Mouse (Mus musculus) forebrain, embryonic 16.5 days (tissue): ENCODE measurements around the gene Pttg1ip. TPM values are rescaled to one million over a fixed set of nuclear protein-coding genes. Genes with fewer than 3 reads are reported as not detected.

Experiments used
- ATAC-seq: fragments of 200-750 bp; cut with Nextera tagmentation; 2 replicates; pipeline ENCODE4 v1.8.0; 2017; ENCODE audit warnings: mild to moderate bottlenecking, moderate library complexity
- H3K27ac ChIP-seq: fragments of 300-500 bp; sonication (generic); 2 replicates; pipeline ENCODE4 v1.5.1; 2014; ENCODE audit warnings: low read length, control low read depth
- H3K27me3 ChIP-seq: fragments of 300-500 bp; sonication (generic); replicated peaks from 2 replicates; pipeline ENCODE4 v1.6.1; 2014; ENCODE audit warnings: low read length; ENCODE audit not compliant: control insufficient read depth, insufficient read depth
- H3K36me3 ChIP-seq: fragments of 300-500 bp; sonication (generic); 2 replicates; pipeline ENCODE4 v1.6.1; 2014; ENCODE audit not compliant: control insufficient read depth, insufficient read depth
- H3K4me1 ChIP-seq: fragments of 300-500 bp; sonication (generic); replicated peaks from 2 replicates; pipeline ENCODE4 v1.6.1; 2014; ENCODE audit warnings: low read length; ENCODE audit not compliant: control insufficient read depth, insufficient read depth
- H3K4me2 ChIP-seq: fragments of 300-500 bp; sonication (generic); 2 replicates; pipeline ENCODE4 v1.6.1; 2014; ENCODE audit warnings: mild to moderate bottlenecking, low read length, control low read depth
- H3K4me3 ChIP-seq: fragments of 300-500 bp; sonication (generic); replicated peaks from 2 replicates; pipeline ENCODE4 v1.5.1; 2014; ENCODE audit warnings: mild to moderate bottlenecking, low read length, control low read depth
- H3K9ac ChIP-seq: fragments of 300-500 bp; sonication (generic); replicated peaks from 2 replicates; pipeline ENCODE4 v1.6.1; 2014; ENCODE audit warnings: low read depth, low read length, control low read depth
- H3K9me3 ChIP-seq: fragments of 300-500 bp; sonication (generic); 2 replicates; pipeline ENCODE4 v1.6.1; 2016; ENCODE audit warnings: low read length; ENCODE audit not compliant: control insufficient read depth
- WGBS: fragments of 180-500 bp; shearing (Covaris S2); extraction: QIAGEN DNeasy Blood & Tissue Kit; methylation state at CpG from one replicate; pipeline ENCODE4 v1.1.7; 2014; 5-methylcytosine and 5-hydroxymethylcytosine counted together
- polyA plus RNA-seq: library from polyadenylated mRNA; unstranded; fragments of >200 nt; fragmentation: Nextera tagmentation; extraction: Ambion mirVana; gene quantifications from 2 replicates; pipeline ENCODE4 v1.2.1, GENCODE M21; 2015

The Pttg1ip gene
- polyA plus RNA-seq, 1 experiment from 2014 or later: 73.3 TPM

DNA sequence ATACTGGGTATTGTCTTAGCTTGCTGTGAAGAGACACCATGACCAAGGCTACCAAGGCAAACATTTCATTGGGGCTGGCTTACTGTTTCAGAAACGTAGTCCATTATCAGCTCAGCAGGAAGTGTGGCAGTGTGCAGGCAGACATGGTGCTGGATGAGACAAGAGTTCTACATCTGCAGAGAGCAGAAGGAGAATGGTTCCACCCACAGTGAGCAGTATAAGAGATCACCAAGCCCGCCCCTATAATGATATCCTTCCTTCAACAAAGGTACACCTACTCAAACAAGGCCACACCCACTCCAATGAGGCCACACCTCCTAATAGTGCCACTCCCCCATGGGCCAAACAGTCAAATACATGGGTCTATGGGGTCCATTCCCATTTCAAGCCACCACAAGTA is 20.0 kb upstream of the Pttg1ip start:
- 75% methylated on average over 2 of the region's 2 CpGs for WGBS
- no peaks in the 10 kb centered on the region for H3K27me3 ChIP-seq

DNA sequence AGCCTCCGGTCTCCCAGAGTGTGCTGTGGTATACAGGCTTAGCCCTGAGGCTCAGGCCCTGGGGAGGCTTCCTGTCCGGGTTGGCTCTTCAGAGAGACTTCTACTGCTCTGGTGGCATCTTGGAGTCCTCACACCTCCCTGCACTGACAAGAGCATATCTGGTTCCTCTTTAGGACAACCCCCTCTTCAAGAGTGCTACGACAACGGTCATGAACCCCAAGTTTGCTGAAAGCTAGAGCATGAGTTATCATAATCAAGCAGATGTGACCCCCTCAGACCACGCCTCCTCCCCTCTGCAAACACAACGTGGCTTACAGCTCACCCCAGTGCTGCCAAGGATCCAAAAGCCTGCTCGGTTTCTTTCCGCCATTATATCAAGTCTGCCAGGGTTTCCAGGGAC is 16.5 kb upstream of the Pttg1ip start:
- Histone ChIP-seq H3K9me3 (no peaks in the 10 kb centered on the region), H3K9ac (no peak overlapping the region), H3K4me1 (no peaks in the 10 kb centered on the region), H3K36me3 (no peaks in the 10 kb centered on the region), H3K27me3 (no peaks in the 10 kb centered on the region), H3K27ac (no peak overlapping the region), H3K4me2 (no peak overlapping the region), H3K4me3 (no peak overlapping the region)
- no peak for ATAC-seq
- 84% methylated on average over 8 of the region's 8 CpGs for WGBS

More for the DNA sequence above, 20.0 kb upstream of the Pttg1ip start:
- ATAC-seq: no peak
- no peak overlapping the region for H3K27ac ChIP-seq
- no peak overlapping the region for H3K9ac ChIP-seq
- H3K4me3 ChIP-seq: no peak overlapping the region
- no peaks in the 10 kb centered on the region for H3K36me3 ChIP-seq
- no peaks in the 10 kb centered on the region for H3K4me1 ChIP-seq
- no peak overlapping the region for H3K4me2 ChIP-seq
- H3K9me3 ChIP-seq: no peaks in the 10 kb centered on the region

DNA sequence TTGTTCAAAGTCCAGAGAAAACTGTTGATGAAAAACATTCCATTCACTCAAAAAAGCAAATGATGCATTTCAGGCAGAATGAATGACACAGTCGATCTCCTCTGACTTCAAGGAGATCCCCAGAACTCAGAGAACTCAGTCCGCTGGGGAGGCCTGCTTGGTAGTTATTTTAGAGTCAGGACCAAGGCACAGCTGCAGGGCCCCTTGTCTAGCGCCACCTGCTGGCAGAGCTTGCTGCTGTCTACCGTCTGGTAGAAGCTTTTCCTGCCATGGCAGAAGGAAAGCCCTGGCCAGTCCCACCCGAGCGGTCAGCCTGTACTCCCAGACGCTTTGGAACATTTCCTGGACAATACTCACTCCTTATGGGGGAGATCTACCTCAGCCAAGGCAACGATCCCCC is 14.9 kb upstream of the Pttg1ip start:
- Histone ChIP-seq H3K27me3 (no peaks in the 10 kb centered on the region), H3K4me2 (no peak overlapping the region), H3K4me3 (no peak overlapping the region), H3K9me3 (no peaks in the 10 kb centered on the region), H3K4me1 (no peaks in the 10 kb centered on the region), H3K9ac (no peak overlapping the region), H3K27ac (no peak overlapping the region), H3K36me3 (no peaks in the 10 kb centered on the region)
- 28% methylated on average over 8 of the region's 8 CpGs for WGBS
- no peak for ATAC-seq

DNA sequence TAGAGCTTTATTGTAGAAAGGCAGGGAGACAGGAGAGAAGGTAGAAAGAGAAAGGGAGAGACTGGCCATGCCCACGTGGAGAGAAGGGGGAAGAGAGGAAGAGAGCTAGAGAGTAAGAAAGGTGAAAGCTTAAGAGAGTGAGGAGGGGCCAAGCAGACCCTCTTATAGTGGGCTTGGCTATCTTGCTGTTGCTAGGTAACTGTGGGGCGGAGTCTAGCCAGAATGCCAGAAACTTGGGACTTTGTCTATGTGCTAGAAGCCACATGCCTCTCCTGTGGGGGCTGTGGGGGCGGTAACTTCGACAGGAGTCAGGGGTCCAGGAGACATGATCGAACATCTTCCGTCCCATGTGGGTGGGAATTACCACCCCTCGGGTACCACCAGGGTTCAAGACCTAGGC is 12.0 kb upstream of the Pttg1ip start:
- WGBS: 50% methylated on average over 7 of the region's 7 CpGs
- ATAC-seq: no peak
- Histone ChIP-seq H3K4me3 (no peak overlapping the region), H3K36me3 (no peaks in the 10 kb centered on the region), H3K9me3 (no peaks in the 10 kb centered on the region), H3K4me1 (no peaks in the 10 kb centered on the region), H3K27ac (no peak overlapping the region), H3K27me3 (no peaks in the 10 kb centered on the region), H3K4me2 (no peak overlapping the region), H3K9ac (no peak overlapping the region)

DNA sequence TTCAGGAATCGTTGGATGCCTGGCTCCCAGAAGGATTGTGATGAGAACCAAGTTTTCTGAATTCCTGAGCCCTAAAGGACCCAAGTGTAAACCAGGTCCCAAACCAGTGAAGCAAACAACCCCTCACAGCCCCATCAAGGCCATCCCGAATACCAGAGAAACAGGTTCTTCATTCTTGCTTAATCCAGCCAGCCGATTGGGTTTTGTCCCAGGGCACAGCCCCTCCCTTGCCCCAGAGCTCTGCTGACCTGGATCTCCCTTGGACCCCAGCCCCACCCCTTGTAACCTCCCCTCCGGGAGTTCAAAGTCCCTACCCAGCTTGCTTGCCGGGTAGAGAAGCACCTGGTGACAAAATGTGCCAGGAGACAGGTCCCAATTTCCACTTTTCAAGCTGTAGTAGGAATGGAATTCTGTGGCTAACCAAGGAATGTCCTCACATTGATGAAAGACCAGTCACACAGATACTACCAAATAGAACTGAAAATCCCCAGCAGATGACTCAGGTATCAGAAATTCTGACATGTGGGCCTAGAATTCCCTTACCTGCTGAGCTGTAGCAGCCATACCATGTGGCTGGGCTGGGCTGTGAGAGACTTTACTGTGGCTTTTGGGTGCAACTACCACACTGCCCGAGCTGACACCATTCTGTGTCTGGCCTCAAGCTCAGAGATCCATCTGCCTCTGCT is 11.4 kb upstream of the Pttg1ip start:
- Histone ChIP-seq H3K4me1 (no peaks in the 10 kb centered on the region), H3K9ac (no peak overlapping the region), H3K4me3 (no peak overlapping the region), H3K9me3 (no peaks in the 10 kb centered on the region), H3K27me3 (no peaks in the 10 kb centered on the region), H3K27ac (no peak overlapping the region), H3K36me3 (no peaks in the 10 kb centered on the region), H3K4me2 (no peak overlapping the region)
- 67% methylated on average over 6 of the region's 6 CpGs for WGBS
- ATAC-seq: no peak

DNA sequence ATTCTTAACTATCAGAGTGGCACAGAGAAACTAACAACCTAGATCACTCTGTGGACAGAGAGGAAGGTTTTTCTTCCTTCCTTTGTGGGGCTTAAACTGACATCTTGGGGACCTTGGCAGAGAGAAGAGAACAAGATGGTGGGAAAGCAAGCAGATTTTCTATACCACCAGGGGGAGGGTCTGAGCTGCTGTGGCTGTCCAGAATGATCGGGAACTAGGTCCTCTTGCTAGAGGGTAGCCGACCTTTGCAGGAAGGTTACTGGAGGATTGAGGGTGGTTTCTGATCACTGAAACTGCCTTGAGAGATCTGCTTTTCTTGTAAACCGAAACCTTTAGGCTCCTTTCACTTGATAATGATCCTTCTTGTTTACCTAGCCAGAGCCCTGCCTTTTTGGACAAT is 9.3 kb upstream of the Pttg1ip start:
- no peaks in the 10 kb centered on the region for H3K36me3 ChIP-seq
- 32% methylated on average over 3 of the region's 3 CpGs for WGBS
- no peak overlapping the region for H3K4me2 ChIP-seq
- ATAC-seq: no peak
- H3K9me3 ChIP-seq: no peaks in the 10 kb centered on the region
- no peak overlapping the region for H3K9ac ChIP-seq
- no peaks in the 10 kb centered on the region for H3K4me1 ChIP-seq
- H3K4me3 ChIP-seq: no peak overlapping the region
- H3K27me3 ChIP-seq: no peaks in the 10 kb centered on the region
- no peak overlapping the region for H3K27ac ChIP-seq

DNA sequence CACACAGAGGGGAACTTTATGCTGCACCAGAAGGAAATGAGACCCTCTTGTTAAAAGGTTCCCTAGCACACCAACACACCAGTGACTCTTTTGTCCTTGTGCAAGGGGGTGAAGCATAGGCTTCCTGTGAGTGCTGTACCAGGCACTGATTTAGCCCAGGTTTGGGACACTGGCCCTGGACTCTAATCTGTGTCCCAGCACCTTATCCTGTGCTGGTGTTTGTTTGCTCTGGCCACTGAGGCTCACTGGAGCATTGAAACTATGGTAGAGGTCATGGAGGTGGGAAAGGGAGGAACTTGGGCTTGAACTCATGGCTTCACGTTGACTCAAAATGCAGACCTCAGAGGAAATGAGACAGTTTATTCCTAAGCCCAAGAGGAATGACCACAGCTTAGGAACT is 8.4 kb upstream of the Pttg1ip start:
- no peak overlapping the region for H3K9ac ChIP-seq
- H3K4me1 ChIP-seq: no peaks in the 10 kb centered on the region
- no peak overlapping the region for H3K4me2 ChIP-seq
- no peak overlapping the region for H3K4me3 ChIP-seq
- 89% methylated on average over 1 of the region's 1 CpGs for WGBS
- no peaks in the 10 kb centered on the region for H3K36me3 ChIP-seq
- ATAC-seq: no peak
- no peaks in the 10 kb centered on the region for H3K9me3 ChIP-seq
- H3K27me3 ChIP-seq: no peaks in the 10 kb centered on the region
- H3K27ac ChIP-seq: no peak overlapping the region

DNA sequence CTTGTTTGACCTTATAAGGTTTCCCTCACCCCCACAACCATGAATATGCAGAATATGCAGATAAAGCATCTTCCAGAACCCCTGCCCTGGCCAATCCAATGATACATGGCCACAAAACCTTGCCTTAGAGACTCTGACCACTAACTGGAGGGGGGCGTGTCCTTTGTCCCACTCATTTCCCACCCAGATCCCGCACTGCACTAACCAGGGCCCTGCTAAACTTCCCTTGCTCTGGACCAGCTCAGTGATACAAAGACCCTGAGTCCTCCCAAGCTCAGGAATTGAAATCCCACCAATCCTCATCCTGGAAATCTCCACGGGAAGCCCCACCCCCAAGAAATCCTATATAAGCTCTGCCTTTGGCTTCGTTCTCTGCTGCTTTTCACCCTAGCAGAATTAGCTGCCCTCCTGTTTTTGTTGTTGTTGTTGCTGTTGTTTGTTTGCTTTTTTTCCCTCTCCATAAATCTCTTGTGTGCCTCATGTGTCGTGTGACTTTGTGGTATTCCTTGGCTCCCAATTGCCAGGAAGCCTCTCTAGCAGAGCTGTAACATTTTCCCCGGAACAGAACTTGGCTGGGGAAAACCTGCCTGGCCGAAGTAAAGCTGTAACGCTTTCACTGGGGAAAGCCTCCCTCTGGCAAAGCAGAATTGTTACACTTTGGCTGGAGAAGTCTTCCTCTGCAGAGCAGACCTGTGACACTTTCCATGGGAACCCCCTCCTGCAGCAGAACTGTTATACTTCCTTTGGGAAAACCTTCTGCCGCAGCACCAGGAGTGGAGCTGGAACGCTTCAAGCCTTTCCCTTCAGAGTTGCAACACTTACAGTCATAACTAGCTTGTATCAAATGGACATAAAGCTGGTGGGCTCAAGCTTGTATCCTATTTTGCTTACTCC is 1.2 kb upstream of the Pttg1ip start:
- no peak overlapping the region for H3K9ac ChIP-seq
- H3K27me3 ChIP-seq: no peaks in the 10 kb centered on the region
- WGBS: 66% methylated on average over 10 of the region's 10 CpGs
- no peaks in the 10 kb centered on the region for H3K9me3 ChIP-seq
- H3K36me3 ChIP-seq: no peaks in the 10 kb centered on the region
- H3K4me3 ChIP-seq: no peak overlapping the region
- peaks cover 11% of the 10 kb centered on the region for H3K4me1 ChIP-seq
- no peak overlapping the region for H3K4me2 ChIP-seq
- no peak overlapping the region for H3K27ac ChIP-seq
- ATAC-seq: no peak

DNA sequence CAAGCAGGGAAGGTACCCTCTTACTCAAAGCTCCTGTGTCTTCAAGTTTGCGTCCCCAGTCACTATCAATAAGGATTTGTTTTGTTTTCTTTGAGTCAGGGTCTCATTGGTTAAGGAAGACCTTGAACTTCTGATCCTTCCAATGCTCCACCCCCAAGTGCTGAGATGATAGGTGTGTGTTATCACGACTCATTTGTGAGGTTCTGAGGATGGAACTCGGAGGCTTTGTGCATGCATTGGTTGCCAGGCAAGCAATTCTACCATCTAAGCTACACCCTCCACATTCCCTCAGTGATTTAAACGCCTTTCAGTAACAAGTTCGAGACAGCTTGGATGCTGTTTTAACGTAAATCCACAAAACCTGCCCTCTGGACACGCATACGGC is 505 bp upstream of the Pttg1ip start:
- no peaks in the 10 kb centered on the region for H3K9me3 ChIP-seq
- H3K9ac ChIP-seq: peak overlapping the region; percentile 72
- peak overlapping the region; percentile 76 for H3K4me2 ChIP-seq
- no peaks in the 10 kb centered on the region for H3K36me3 ChIP-seq
- peak overlapping the region; percentile 74 for H3K4me3 ChIP-seq
- ATAC-seq: peak; percentile 24
- H3K4me1 ChIP-seq: peaks cover 11% of the 10 kb centered on the region
- WGBS: 8% methylated on average over 8 of the region's 8 CpGs
- peak overlapping the region; percentile 76 for H3K27ac ChIP-seq
- no peaks in the 10 kb centered on the region for H3K27me3 ChIP-seq
